Mouse (Mus musculus) large intestine, adult 2 months (tissue): ENCODE measurements around the gene Uqcr11. TPM values are rescaled to one million over a fixed set of nuclear protein-coding genes. Genes with fewer than 3 reads are reported as not detected.

Experiments
- DNase-seq: peaks from one replicate; pipeline ENCODE4 v3.0.0-alpha.2; 2012; ENCODE audit warnings: low read depth, low spot score
- WGBS: fragments of 180-500 bp; shearing (Covaris S2); methylation state at CpG from one replicate; pipeline ENCODE4 v1.1.7; 2018; 5-methylcytosine and 5-hydroxymethylcytosine counted together
- polyA plus RNA-seq: library from polyadenylated mRNA; depleted of rRNA; stranded (reverse); fragments of >200 nt; gene quantifications from 2 replicates; pipeline ENCODE4 v1.2.3, GENCODE M21; 2012

Uqcr11 gene
- polyA plus RNA-seq, 1 experiment, result 2,475 TPM

DNA sequence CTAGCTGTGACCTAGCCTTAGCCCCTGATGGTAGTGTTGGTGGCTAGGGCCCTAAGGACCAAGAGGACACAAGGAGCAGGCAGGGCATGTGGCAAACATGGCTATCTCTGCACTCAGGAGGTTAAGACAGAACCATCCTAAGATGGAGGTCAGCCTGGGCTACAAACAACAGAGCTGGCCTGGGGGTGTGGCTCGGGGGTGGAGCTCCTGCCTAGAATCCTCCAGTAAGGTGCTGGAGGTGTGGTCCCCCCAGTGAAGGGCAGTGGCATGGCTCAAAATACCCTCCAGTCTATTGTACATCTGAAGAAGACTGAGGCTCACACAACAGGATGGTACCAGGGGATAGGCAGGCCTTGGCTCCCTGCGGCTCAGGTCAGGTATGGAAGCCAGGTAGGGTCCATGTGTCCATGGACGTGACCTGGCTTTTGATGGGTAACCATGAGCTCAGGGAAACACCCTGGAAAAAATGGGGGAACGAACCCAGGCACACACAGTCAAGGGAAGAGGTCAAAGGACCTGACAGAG, 22.5 kb downstream of the Uqcr11 start:
- 82% methylated on average over 4 of the region's 4 CpGs for WGBS
- no peak for DNase-seq

DNA sequence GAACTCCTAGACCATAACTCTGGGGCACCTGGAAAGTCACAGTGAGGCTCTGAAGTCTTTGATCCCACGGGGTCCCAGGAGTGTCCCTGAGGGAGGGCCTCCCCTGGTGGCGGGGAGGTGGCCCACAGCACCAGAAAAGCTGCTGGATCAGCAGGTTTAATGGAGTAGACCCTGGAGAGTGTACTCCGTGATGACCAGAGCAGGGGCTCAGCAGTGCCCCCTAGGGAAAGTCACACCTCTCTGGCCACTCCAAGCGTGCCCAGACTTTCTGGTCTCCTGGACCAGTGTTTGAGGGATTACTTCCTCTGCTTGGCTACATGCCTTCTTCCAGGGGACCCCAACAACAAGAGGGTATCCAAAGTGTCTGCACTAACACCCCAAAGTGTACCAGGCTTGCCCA, 23.2 kb downstream of the Uqcr11 start:
- DNase-seq, result no peak
- WGBS, result 77% methylated on average over 4 of the region's 4 CpGs

DNA sequence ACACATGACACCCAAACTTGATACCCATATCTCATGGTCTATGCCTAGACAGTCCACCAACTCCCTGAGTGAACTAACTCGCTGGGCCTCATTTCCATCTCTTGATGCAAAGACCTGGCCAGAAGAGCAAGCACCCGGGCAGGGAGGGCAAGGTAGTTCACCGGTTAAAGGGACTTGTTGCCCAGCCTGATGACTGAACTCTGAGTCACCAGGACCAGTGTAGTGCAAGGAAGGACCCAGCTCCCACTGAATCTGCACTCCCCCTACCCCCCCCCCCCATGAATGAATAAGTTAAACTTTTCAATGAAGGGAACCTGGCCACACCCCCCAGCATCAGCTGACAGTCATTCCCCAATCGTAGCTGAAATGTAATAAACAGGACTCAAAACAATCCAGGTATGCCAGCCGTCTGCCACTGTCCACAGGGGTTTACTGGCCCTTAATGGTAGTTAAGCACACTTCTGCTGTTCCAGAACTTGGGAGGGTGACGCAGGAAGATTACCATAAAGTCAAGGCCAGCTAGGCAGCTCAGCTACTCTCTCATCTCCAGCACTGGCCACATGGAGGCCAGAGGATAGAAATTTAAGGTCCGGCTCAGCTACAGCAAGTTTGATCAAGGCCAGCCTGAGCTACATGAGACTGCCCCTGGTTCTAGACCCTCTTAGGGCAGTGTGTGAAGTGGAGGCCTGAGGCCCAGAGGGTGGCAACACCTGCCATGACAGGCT, 23.8 kb downstream of the Uqcr11 start:
- WGBS, result 77% methylated on average over 7 of the region's 7 CpGs
- no peak for DNase-seq

DNA sequence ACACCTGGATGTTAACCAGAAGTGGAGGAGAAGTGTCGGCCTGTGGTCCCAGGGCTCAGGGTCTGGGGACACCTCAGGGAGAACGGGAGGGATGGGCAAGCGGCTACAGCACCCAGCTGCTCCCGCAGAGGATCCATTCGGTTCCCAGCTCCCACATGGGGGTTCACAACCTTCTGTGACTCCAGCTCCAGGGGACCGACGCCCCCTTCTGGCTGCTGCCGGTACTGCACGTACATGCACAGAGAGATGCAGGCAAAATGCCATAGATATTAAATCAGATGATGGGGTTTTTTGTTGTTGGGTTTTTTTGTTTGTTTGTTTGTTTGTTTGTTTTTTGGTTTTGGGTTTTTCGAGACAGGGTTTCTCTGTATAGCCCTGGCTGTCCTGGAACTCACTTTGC, 28.9 kb downstream of the Uqcr11 start:
- no peak for DNase-seq
- whole genome bisulfite sequencing, result 47% methylated on average over 10 of the region's 10 CpGs

DNA sequence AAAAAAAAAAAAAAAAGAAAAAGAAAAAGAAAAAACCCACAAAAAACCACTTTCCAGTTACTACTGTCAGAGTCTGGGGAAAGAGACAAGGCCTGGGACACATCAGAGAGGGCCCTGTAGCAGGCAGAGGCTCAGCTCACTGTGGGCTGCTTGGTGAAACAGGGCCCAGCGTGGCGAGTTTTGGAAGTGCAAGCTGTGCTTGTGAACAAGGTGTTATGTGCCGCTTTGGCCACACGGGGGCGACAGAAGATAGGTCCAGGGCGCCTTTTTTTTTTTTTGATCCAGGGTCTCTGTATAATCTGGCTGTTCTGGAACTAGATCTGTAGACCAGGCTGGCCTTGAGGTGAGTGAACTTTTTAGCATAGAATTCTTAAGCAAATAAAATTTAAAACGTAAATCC, 30.5 kb downstream of the Uqcr11 start:
- 4% methylated on average over 7 of the region's 7 CpGs for WGBS
- no peak for DNase-seq

DNA sequence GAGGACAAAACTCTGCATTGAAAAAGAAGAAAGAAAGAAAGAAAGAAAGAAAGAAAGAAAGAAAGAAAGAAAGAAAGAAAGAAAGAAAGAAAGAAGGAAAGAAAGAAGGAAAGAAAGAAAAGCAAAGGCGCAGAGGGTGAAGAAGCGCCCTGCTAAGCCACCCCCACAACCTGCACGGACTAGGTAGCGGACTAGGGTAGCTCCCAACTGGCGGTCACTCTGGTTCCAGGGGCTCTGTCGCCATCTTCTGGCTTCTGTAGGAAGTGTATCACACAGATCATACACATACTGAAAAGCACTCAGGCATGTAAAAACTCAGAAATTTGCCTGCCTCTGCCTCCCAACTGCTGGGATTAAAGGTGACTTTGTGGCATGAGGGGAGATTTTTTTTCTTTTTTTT, 32.6 kb downstream of the Uqcr11 start:
- DNase-seq, result no peak
- 25% methylated on average over 6 of the region's 6 CpGs for WGBS

DNA sequence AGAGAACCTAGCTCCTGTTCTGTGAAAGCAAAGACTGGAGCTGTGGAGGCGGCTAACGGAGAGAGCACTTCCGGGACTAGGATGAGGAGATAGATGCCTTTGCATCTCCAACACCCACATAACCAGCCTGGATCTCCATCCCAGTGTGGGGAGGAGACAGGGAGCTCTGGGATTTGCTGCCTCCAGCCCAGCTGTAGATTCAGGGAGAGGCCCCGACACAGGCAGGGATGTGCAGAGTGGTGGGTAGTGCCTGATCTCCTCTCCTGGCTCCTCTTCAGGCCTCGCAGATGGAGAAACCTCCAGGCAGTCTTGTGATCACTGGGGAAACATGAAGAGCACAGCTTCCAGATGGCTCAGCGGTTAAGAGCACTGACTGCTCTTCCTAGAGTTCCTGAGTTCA, 33.9 kb downstream of the Uqcr11 start:
- no peak for DNase-seq
- whole genome bisulfite sequencing, result 84% methylated on average over 6 of the region's 6 CpGs

DNA sequence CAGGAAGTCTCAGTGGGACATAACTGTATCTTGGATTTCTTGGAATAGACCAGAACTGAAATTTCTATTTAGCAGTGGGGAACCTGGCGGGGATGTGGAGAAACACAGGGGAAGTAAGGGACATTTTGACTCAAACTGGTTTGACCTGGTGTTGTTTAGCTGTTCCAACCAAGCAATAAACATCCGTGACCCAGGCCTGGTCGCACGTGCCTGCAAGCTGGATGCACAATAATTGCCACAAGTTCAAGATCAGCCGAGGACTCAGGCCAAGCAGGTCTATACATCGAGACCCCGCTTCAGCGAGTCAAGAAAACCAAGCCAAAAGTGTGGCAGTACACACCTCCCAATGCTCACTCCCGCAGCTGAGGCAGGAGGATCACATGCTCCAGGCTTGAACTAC, 34.6 kb downstream of the Uqcr11 start:
- DNase-seq, result no peak
- 50% methylated on average over 9 of the region's 9 CpGs for WGBS

DNA sequence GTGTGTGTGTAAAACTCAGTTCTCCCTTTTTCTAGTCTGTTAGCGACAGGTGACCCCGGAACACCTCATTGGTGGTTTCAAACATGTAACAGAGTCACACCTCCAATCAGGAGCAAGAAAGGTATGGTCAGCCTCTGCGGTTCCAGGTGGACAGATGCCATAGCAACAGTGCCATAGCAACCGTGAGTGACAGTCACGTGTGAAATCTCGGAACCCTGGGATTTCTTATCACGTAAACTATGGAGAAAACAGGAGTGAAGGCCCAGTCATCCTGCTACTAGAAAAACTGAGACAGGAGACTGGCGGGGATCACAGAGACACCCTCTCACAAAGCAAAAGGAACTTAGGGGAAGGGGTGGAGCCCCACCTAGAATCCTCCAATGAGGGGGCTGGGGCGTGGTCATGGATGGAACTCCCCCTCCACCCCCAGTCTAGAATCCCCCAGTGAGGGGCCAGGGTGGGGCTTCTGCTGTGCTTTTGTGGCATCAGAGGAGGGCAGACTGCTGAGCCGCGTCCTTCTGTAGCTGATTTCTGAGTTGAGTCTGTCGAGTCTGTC, 35.1 kb downstream of the Uqcr11 start:
- WGBS, result 9% methylated on average over 12 of the region's 12 CpGs
- no peak for DNase-seq

DNA sequence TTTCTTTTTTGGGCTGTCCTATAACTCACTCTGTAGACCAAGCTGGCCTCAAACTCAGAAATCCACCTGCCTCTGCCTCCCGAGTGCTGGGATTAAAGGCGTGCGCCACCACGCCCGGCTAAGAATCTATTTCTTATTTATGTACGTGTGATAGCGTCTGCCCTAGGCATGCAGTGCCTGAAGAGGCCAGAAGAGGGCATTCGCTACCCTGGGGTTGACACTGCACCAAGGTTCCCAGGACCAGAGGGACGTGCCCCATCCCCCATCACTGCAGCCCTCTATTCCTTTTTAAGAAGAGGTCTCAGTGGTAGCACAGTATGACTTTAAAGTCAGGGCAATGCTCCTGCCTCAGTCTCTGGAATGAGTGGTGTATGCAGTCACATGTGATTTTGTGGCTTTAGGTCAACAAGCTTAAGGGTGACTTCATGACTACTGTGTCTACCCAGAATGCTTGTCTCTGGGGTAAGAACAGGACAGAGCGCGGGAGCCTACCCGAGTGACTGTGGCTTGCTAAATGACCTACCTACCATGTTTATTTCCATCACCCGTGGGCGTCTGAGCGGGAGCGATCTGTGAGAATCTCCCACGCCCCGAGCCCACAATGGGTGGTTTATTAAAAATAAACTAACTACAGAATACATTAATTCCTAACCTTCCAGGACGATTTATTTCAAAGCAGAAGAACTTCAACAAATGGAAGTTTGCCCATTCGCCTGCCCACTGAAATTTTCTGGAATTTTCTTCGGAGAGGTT, 36.5 kb downstream of the Uqcr11 start:
- 74% methylated on average over 21 of the region's 21 CpGs for WGBS

DNA sequence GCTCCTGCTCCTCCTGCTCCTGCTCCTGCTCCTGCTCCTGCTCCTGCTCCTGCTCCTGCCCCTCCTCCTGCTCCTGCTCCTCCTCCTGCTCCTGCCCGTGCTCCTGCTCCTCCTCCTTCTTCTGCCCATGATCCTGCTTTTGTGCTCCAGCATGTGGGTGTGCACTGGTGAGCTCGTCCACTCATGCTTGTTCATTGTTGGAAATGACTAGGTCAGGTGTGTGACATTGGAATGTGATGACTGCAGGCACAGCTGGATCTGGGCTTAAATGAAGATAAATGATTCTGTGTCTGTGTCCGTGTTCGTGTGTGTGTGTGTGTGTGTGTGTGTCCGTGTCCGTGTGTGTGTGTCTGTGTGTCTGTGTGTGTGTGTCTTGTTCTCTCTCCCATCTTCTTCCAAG, 38.2 kb downstream of the Uqcr11 start:
- 86% methylated on average over 6 of the region's 6 CpGs for WGBS
- DNase-seq, result no peak

More for the DNA sequence above, 36.5 kb downstream of the Uqcr11 start:
- DNase-seq, result no peak

DNA sequence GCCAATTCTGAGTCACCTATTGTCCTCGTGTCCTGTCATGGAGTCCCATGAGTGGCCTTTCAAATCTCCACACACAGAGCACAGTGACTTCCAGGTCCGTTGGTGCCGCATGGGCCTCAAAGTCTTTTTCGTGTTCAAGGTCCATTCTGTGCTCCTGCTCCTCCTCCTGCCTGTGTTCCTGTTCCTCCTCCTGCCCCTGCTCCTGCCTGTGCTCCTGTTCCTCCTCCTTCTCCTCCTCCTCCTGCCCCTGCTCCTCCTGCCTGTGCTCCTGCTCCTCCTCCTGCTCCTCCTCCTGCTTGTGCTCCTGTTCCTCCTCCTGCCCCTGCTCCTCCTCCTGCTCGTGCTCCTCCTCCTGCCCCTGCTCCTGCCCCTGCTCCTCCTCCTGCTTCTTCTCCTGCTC, 38.7 kb downstream of the Uqcr11 start:
- no peak for DNase-seq
- 30% methylated on average over 5 of the region's 5 CpGs for WGBS

DNA sequence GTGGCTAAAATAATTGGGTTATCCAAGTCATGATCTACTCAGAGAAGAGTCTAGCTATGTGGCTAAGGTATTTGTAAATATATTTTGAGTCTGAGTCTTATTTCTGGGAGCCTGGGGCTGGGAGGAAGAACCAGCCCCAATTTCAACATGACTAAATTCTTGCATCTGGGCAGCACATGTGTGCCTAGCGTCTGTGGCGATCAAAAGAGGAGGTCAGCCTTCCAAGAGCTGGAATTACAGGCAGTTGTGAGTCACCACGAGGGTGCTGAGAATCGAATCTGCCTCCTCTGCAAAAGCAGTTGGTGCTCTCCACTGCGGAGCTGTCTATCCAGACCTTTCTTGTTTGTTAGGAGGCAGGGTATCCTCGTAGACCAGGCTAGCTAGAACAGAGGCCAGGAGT, 40.9 kb downstream of the Uqcr11 start:
- WGBS, result 61% methylated on average over 6 of the region's 6 CpGs
- DNase-seq, result no peak

DNA sequence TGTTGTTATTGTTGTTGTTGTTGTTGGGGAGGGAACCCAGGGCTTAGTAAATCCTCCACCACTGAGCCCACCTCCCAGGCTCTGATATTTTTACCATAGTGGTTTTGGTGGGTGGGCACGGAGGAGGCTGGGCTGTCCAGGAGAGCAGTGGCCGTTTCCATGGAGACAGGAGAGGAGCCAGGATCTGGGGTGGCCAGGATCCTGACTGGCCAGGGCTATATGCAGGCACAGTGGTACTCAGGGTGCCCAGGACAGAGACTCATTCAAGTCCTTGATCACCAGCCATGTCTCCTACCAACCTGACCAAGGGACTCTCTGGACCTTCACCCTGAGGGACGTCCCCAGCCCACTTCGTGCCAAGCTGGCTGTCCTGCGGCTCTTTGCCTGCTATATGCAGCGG, 42.9 kb downstream of the Uqcr11 start:
- 41% methylated on average over 6 of the region's 6 CpGs for WGBS

DNA sequence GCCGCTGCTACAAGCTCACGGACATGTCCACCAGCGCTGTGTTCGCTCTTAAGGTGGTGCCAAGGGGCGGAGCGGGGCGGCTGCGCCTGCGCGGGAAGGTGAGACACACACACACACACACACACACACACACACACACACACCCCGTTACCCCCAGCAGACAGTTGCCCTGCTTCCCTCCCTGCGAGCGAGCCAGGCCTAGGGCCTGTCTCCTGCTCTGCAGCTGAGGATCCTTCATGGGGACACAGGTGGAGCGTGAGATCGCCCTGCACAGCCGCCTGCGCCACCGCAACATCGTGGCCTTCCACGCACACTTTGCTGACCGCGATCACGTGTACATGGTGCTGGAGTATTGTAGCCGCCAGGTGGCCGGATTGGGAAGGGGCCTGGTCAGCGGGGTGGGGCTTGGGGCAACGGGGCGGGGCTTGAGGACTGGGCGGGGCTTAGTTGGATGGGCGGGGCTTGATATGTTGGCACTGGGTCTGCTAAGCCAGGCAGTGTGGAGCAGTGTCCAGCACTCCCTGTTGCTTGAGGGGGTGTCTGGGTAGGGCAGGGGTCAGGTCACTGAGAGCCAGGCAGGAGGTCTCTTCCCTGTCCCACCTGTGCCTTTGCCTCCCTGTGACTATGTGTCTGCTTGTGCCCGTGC, 48.5 kb downstream of the Uqcr11 start:
- no peak for DNase-seq
- WGBS, result 7% methylated on average over 30 of the region's 31 CpGs

More for the DNA sequence above, 42.9 kb downstream of the Uqcr11 start:
- no peak for DNase-seq

DNA sequence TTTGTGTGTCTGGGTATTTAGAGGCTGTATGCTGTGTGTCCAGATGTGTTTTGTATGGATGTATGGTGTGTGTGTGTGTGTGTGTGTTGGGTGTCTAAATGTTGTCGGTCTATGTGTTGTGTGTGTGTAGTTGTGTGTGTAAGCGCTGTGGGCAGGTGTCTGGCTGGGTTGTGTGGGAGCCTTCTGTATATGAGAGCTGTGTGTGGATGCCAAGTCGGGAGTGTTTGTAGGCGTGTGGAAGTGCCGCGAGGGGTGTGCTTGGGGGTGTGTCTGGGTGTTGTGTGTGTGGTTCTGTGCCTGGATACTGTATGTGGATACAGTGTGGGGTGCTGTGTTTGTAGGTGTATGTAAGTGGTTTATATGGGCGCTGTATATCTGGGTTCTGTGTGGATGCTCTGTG, 49.3 kb downstream of the Uqcr11 start:
- 23% methylated on average over 7 of the region's 7 CpGs for WGBS
- DNase-seq, result no peak

DNA sequence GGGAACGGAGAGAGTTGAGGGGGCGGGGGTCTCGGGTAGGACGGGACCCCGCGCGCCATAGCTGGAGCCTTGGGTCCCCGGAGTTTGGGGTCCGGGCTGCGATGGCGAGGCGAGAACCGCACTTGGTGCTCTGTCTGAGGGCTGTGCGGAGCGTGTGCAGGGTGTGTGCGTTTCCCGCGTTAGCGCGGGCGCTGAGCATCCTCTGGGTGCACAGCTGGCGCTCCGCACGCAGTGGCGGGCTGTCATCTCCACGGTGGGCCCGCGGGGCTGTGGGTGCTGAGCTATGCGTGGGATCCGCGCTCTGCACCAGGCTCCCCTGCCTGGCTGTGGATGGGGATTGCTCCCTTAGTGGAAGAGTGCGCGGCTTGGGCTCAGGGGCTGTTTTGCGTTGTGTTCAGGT, 49.9 kb downstream of the Uqcr11 start:
- 4% methylated on average over 34 of the region's 34 CpGs for WGBS
- DNase-seq, result no peak

DNA sequence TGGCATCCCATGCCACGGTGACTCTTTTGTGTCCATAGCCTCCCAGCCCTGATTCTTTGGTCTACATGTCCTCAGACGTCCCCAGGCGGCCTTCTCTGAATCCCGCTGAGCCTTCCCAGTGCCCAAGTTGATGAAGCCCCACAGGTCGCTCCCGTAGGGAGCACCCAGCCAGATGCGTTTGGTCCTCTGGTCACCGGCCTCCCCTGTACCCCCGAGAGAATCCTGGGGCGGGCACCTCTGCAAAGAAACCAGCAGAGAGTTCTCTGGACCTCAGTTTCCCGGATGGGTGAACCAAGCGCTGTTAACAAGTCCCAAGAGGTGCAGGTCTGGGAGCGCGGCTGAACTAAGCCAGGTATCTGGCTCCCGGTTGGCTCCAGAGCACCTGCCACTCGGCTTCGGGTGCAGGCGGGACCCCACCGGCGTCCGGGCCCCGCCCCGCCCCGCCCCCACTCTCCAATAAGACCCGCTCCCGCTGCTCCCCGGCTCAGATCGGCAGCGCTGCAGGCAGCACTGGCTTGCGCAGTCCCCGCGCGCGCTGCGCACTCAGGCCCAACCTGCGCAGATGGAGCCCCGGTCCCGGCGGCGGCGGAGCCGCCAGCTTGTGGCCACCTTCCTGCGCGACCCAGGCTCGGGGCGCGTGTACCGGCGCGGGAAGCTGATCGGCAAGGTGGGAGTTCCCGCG, 50.5 kb downstream of the Uqcr11 start, which contains the start of gene Plk5:
Gene Plk5, plus strand, starts transcription at position 459 of the 682 bp plus-strand sequence.
- 2% methylated on average over 53 of the region's 53 CpGs for WGBS
- DNase-seq, result no peak

DNA sequence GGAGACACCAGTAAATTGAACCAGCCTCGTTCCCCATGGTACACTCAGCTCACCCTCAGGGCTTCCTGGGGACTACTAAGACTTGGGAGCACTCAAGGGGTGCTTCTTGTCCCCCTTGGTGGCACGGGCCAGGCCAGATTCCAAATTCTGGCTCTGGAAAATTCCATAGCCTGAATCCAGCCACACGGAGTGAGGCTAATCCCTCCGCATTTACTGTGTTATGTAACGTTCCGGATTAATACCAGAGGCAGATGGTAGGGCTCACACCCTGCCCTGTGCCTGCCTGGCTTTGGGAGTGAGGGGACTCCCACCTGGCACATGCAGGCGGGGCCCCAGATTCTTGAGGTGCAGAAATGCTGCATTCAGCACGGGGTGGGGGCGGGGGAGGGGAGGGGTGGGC, 51.2 kb downstream of the Uqcr11 start:
- 22% methylated on average over 9 of the region's 9 CpGs for WGBS
- DNase-seq, result no peak
